Mouse (Mus musculus) lung, postnatal 0 days (tissue): ENCODE measurements around the gene Thsd7b. TPM values are rescaled to one million over a fixed set of nuclear protein-coding genes. Genes with fewer than 3 reads are reported as not detected.

Source experiments
- ATAC-seq: fragments of 200-750 bp; cut with Nextera tagmentation; 2 replicates; pipeline ENCODE4 v1.8.0; 2017; ENCODE audit warnings: moderate library complexity
- DNase-seq: peaks from one replicate; pipeline ENCODE4 v3.0.0-alpha.2; 2016; ENCODE audit warnings: low spot score
- H3K27ac ChIP-seq: fragments of 300-500 bp; sonication (generic); 2 replicates; pipeline ENCODE4 v1.5.1; 2014; ENCODE audit warnings: antibody characterized with exemption, mild to moderate bottlenecking, low read length, mixed read lengths
- H3K27me3 ChIP-seq: fragments of 300-500 bp; sonication (generic); replicated peaks from 2 replicates; pipeline ENCODE4 v1.6.1; 2014; ENCODE audit warnings: low read length, mixed read lengths; ENCODE audit not compliant: insufficient read depth
- H3K36me3 ChIP-seq: fragments of 300-500 bp; sonication (generic); 2 replicates; pipeline ENCODE4 v1.6.1; 2014; ENCODE audit warnings: low read length, mixed read lengths; ENCODE audit not compliant: insufficient read depth
- H3K4me1 ChIP-seq: fragments of 300-500 bp; sonication (generic); 2 replicates; pipeline ENCODE4 v1.6.1; 2014; ENCODE audit warnings: antibody characterized with exemption, low read depth, low read length, mixed read lengths; ENCODE audit not compliant: insufficient read depth
- H3K4me2 ChIP-seq: fragments of 300-500 bp; sonication (generic); replicated peaks from 2 replicates; pipeline ENCODE4 v1.6.1; 2014; ENCODE audit warnings: low read depth, mild to moderate bottlenecking, low read length, moderate library complexity, mixed read lengths
- H3K4me3 ChIP-seq: fragments of 300-500 bp; sonication (generic); 2 replicates; pipeline ENCODE4 v1.5.1; 2014; ENCODE audit warnings: low read depth, low read length
- H3K9ac ChIP-seq: fragments of 300-500 bp; sonication (generic); replicated peaks from 2 replicates; pipeline ENCODE4 v1.6.1; 2014; ENCODE audit warnings: low read depth, mild to moderate bottlenecking
- H3K9me3 ChIP-seq: fragments of 300-500 bp; sonication (generic); 2 replicates; pipeline ENCODE4 v1.6.1; 2016; ENCODE audit warnings: low read length, mixed read lengths
- CTCF ChIP-seq: IDR thresholded peaks from 2 replicates; pipeline ENCODE4 v1.5.1; 2016; ENCODE audit warnings: antibody characterized with exemption, mild to moderate bottlenecking
- EP300 ChIP-seq: IDR thresholded peaks from 2 replicates; pipeline ENCODE4 v1.6.1; 2016; ENCODE audit warnings: antibody characterized with exemption, mild to moderate bottlenecking, control low read depth
- WGBS: fragments of 180-500 bp; shearing (Covaris S2); extraction: QIAGEN DNeasy Blood & Tissue Kit; methylation state at CpG from one replicate; pipeline ENCODE4 v1.1.7; 2014; 5-methylcytosine and 5-hydroxymethylcytosine counted together
- polyA plus RNA-seq: library from polyadenylated mRNA; unstranded; fragments of >200 nt; fragmentation: Nextera tagmentation; extraction: Ambion mirVana; gene quantifications from 2 replicates; pipeline ENCODE4 v1.2.1, GENCODE M21; 2015

Thsd7b gene
- polyA plus RNA-seq = 0.10 and 0.17 TPM in 2 replicates

DNA sequence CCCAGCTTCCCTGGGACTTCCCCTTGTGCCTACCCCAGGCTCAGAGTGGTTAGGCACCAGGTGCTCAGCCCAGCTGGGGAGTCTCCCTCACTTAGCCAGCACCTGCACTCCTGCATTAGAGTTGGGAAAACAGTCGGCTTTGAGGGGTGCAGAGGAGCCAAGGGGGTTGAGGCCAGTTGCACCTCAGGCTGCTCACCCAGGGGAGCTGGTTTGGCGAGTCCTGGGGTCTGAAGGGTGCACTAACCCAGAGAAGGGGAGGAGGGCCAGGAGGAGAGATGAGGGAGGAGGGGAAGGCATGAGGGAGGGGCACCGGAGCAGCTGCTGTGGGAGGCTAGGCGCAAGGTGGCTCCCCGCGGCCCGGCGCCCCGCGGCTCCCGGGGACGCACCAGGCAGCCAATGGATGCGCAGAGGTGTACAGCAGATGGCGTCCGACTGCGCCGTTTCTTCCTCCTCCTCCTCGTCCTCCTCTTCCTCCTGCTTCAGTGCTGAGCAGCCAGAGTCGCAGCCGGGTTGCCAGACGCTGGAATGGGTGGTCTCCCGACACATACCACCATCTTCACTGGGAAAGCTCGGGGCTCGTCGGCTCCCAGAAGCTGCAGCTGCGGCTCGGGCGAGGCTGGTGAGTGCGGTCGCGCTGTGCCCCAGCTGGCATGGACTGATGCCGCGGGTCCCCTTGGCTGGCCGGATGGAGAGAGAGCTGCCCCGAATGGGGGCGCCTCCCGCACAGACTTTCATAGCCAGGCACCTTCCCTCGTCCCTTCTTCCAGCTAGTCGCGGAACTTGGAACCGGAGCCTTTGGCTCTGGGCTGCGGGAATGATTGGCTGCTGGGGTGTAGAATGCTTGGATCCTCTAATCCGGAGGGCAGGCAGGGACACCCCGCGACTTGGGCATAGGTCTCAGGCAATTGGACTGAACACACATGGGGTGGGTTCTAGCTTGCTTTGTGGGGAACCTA lies at the start of gene Thsd7b:
Gene Thsd7b (plus strand): TSS at position 321 of the 956 bp plus-strand sequence.
- DNase-seq (peak; percentile 6), ATAC-seq (no peak)
- Histone ChIP-seq H3K4me1 (no peaks in the 10 kb centered on the region), H3K4me2 (peak within 1 kb of the TSS; percentile 46), H3K4me3 (peak within 1 kb of the TSS; percentile 27), H3K9ac (no peak within 1 kb of the TSS), H3K27ac (no peak within 1 kb of the TSS), H3K9me3 (no peaks in the 10 kb centered on the region), H3K36me3 (no peaks in the 10 kb centered on the region), H3K27me3 (0 out of 2 replicates have a peak, but pooled peaks cover 15% of the 10 kb centered on the region)
- no peak for TF ChIP-seq EP300
- under 1% methylated on average over 32 of the region's 45 CpGs for WGBS

GRCm38 (mm10) chr1:129244292-129244691 lies 28.8 kb upstream of the Thsd7b start:
- no peak overlapping the region for H3K9ac ChIP-seq

GRCm38 (mm10) chr1:129250704-129251443 lies 22.2 kb upstream of the Thsd7b start:
- ATAC-seq (peak; percentile 95), DNase-seq (peak; percentile 89)
- Histone ChIP-seq H3K4me2 (no peak overlapping the region), H3K27ac (no peak overlapping the region), H3K4me3 (no peak overlapping the region), H3K9ac (no peak overlapping the region), H3K4me1 (no peaks in the 10 kb centered on the region), H3K36me3 (no peaks in the 10 kb centered on the region), H3K27me3 (no peaks in the 10 kb centered on the region), H3K9me3 (no peaks in the 10 kb centered on the region)
- WGBS = 52% methylated on average over 6 of the region's 6 CpGs
- TF ChIP-seq CTCF = no peak
- TF ChIP-seq EP300 = peak; percentile 72

More at GRCm38 (mm10) chr1:129244292-129244691, 28.8 kb upstream of the Thsd7b start:
- TF ChIP-seq CTCF (peak; percentile 56), EP300 (no peak)
- no peak overlapping the region for H3K27ac ChIP-seq
- WGBS = 48% methylated on average over 3 of the region's 3 CpGs
- no peaks in the 10 kb centered on the region for H3K9me3 ChIP-seq
- no peaks in the 10 kb centered on the region for H3K36me3 ChIP-seq
- no peak overlapping the region for H3K4me3 ChIP-seq
- no peaks in the 10 kb centered on the region for H3K27me3 ChIP-seq
- no peaks in the 10 kb centered on the region for H3K4me1 ChIP-seq
- peak; percentile 10 for DNase-seq
- no peak for ATAC-seq
- no peak overlapping the region for H3K4me2 ChIP-seq

GRCm38 (mm10) chr1:129266684-129267083 lies 6.4 kb upstream of the Thsd7b start:
- Histone ChIP-seq H3K27ac (no peak overlapping the region), H3K4me2 (no peak overlapping the region), H3K36me3 (no peaks in the 10 kb centered on the region), H3K9me3 (no peaks in the 10 kb centered on the region), H3K9ac (no peak overlapping the region), H3K27me3 (no peaks in the 10 kb centered on the region), H3K4me1 (no peaks in the 10 kb centered on the region), H3K4me3 (no peak overlapping the region)
- TF ChIP-seq CTCF = no peak
- TF ChIP-seq EP300 = no peak
- WGBS = 77% methylated on average over 3 of the region's 3 CpGs
- no peak for ATAC-seq
- no peak for DNase-seq

GRCm38 (mm10) chr1:129304173-129304572 lies 31.1 kb downstream of the Thsd7b start:
- ATAC-seq (no peak), DNase-seq (no peak)
- H3K36me3 ChIP-seq = no peaks in the 10 kb centered on the region
- no peak overlapping the region for H3K9ac ChIP-seq
- no peak overlapping the region for H3K4me3 ChIP-seq
- no peaks in the 10 kb centered on the region for H3K4me1 ChIP-seq
- no peak overlapping the region for H3K4me2 ChIP-seq
- WGBS = 74% methylated on average over 1 of the region's 1 CpGs
- no peaks in the 10 kb centered on the region for H3K27me3 ChIP-seq
- TF ChIP-seq EP300 (no peak), CTCF (no peak)
- H3K9me3 ChIP-seq = no peaks in the 10 kb centered on the region
- no peak overlapping the region for H3K27ac ChIP-seq

- H3K4me3 ChIP-seq = no peak overlapping the region
- no peaks in the 10 kb centered on the region for H3K4me1 ChIP-seq
- 68% methylated on average over 6 of the region's 6 CpGs for WGBS
- H3K36me3 ChIP-seq = no peaks in the 10 kb centered on the region
- TF ChIP-seq EP300 (no peak), CTCF (no peak)
- H3K9ac ChIP-seq = no peak overlapping the region
- ATAC-seq (no peak), DNase-seq (no peak)
- H3K4me2 ChIP-seq = no peak overlapping the region
- no peaks in the 10 kb centered on the region for H3K27me3 ChIP-seq
- no peaks in the 10 kb centered on the region for H3K9me3 ChIP-seq
- H3K27ac ChIP-seq = no peak overlapping the region
Measured at GRCm38 (mm10) chr1:129324388-129324787, 51.3 kb downstream of the Thsd7b start.
